Comparison of ENCODE assay signal across 24 mouse cellular contexts in the genomic region with DNA sequence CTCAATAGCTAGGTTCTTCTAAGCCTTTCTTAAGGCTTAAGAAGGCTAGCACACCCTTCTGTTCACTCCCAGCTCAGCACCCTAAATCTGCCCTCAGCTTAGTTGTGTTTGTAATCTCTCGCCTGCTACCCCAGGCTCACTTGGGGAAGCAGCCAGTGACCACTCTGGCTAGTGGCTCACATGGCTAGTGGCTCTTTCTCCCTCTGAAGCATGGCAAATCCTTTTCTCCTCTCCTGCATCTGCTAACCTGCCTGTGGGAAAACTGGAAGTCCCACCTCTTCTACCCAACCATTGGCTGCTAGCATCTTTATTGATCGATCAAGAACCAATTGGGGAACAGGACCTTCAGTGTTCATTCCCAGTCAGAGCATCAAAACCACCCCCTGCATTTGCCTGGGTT. TPM values are rescaled to one million over a fixed set of nuclear protein-coding genes. Genes with fewer than 3 reads are reported as not detected.
DNase-seq lines count a peak whose midpoint lies in the region; ATAC-seq and TF ChIP-seq lines count a peak whose summit lies in the region.
"Had no signal": no experiment of that assay in that cellular context is flagged by ENCODE, and none has a peak within 500 bp of the region (broad histone marks: within the 10 kb centered on the region; RNA-seq: fewer than 3 reads in every experiment).

No protein-coding gene starts in this region.

- H3K9ac ChIP-seq in hindbrain, embryonic 12.5 days = no peak overlapping the region
- peak overlapping the region; percentile 48 for H3K9ac ChIP-seq in ES-Bruce4 (ENCODE audit: low read depth, poor library complexity, severe bottlenecking)
- H3K9ac ChIP-seq: embryonic facial prominence, embryonic 12.5 days; forebrain, embryonic 13.5 days; heart, embryonic 13.5 days; limb, embryonic 12.5 days; liver, postnatal 0 days had no signal

- peak; percentile 22 for DNase-seq in hindbrain, embryonic 10.5 days (ENCODE audit: low spot score)
- peak; percentile 56 for DNase-seq in ES-CJ7 (ENCODE audit: low read depth, low spot score)
- DNase-seq in induced T-regulatory cell, adult 2 months (ENCODE audit: low read depth) = peak; percentile 3
- no peak for DNase-seq in left cerebral cortex, postnatal 10 days (ENCODE audit: extremely low spot score in 1 of 2, low spot score in 2 of 2)
- DNase-seq: adrenal gland, adult 2 months; cerebellum, adult 2 months; cerebellum, postnatal 36 days; kidney, postnatal 25 days; liver, postnatal 0 days; right cerebral cortex, postnatal 14 days; spleen, adult 18-20 months had no signal

- H3K4me3 ChIP-seq in hindbrain, embryonic 10.5 days = no peak overlapping the region
- H3K4me3 ChIP-seq in hindbrain, embryonic 12.5 days = no peak overlapping the region
- H3K4me3 ChIP-seq in ES-Bruce4 (ENCODE audit: low read depth, low read length) = peak overlapping the region; percentile 54
- H3K4me3 ChIP-seq: embryonic facial prominence, embryonic 12.5 days; forebrain, embryonic 13.5 days; heart, embryonic 13.5 days; layer of hippocampus, adult 2 months; limb, embryonic 12.5 days had no signal

- H3K36me3 ChIP-seq in hindbrain, embryonic 10.5 days = no peaks in the 10 kb centered on the region
- H3K36me3 ChIP-seq in hindbrain, embryonic 12.5 days = no peaks in the 10 kb centered on the region
- H3K36me3 ChIP-seq in ES-Bruce4 (ENCODE audit: control insufficient read depth, insufficient read depth, low read length, poor library complexity, severe bottlenecking) = no peaks in the 10 kb centered on the region
- H3K36me3 ChIP-seq: embryonic facial prominence, embryonic 12.5 days; heart, embryonic 13.5 days; limb, embryonic 12.5 days had no signal

- H3K4me2 ChIP-seq in hindbrain, embryonic 12.5 days (replicated peaks) = no peak overlapping the region
- H3K4me2 ChIP-seq: embryonic facial prominence, embryonic 12.5 days; forebrain, embryonic 13.5 days; heart, embryonic 13.5 days; limb, embryonic 12.5 days; liver, embryonic 11.5 days had no signal

- H3K9me3 ChIP-seq in hindbrain, embryonic 10.5 days = no peaks in the 10 kb centered on the region
- H3K9me3 ChIP-seq in hindbrain, embryonic 12.5 days (replicated peaks) = no peaks in the 10 kb centered on the region
- no peaks in the 10 kb centered on the region for H3K9me3 ChIP-seq in ES-Bruce4 (replicated peaks; ENCODE audit: control insufficient read depth, insufficient read depth, low read length, poor library complexity, severe bottlenecking)
- H3K9me3 ChIP-seq: embryonic facial prominence, embryonic 12.5 days; forebrain, embryonic 13.5 days; heart, embryonic 13.5 days; limb, embryonic 12.5 days had no signal

- ATAC-seq in hindbrain, embryonic 12.5 days (ENCODE audit: low FRiP score) = no peak
- ATAC-seq in cerebellum, adult (ENCODE audit: insufficient number of reproducible peaks, low FRiP score, low TSS enrichment) = no peak
- ATAC-seq: forebrain, embryonic 13.5 days; hindbrain, embryonic 16.5 days; intestine, embryonic 16.5 days; liver, postnatal 0 days; lung, postnatal 0 days had no signal

- TF ChIP-seq POLR2A in ES-Bruce4 (IDR thresholded peaks at IDR 0.05; ENCODE audit: insufficient read depth, low read length) = no peak

- TF ChIP-seq EP300 in ES-Bruce4 (IDR thresholded peaks at IDR 0.05; ENCODE audit: insufficient read depth, low read depth, low read length) = no peak

- peaks cover 8% of the 10 kb centered on the region for H3K4me1 ChIP-seq in hindbrain, embryonic 10.5 days (replicated peaks)
- peaks cover 6% of the 10 kb centered on the region; the same call in 1 of the 2 replicates for H3K4me1 ChIP-seq in hindbrain, embryonic 12.5 days
- H3K4me1 ChIP-seq in ES-Bruce4 (ENCODE audit: control insufficient read depth, insufficient read depth, low read length) = no peaks in the 10 kb centered on the region
- H3K4me1 ChIP-seq: forebrain, embryonic 13.5 days had no signal

- no peak overlapping the region for H3K27ac ChIP-seq in hindbrain, embryonic 10.5 days
- H3K27ac ChIP-seq in hindbrain, embryonic 12.5 days = no peak overlapping the region
- H3K27ac ChIP-seq in ES-Bruce4 (ENCODE audit: insufficient read depth, low read length) = no peak overlapping the region
- H3K27ac ChIP-seq: embryonic facial prominence, embryonic 12.5 days; forebrain, embryonic 13.5 days; heart, embryonic 13.5 days; layer of hippocampus, adult 2 months; limb, embryonic 12.5 days; macrophage had no signal

- intact Hi-C loops in left cerebral cortex, postnatal 10 days (cut with DNase I) = loop anchor here (5.0 kb wide), 1 partner anchor 73 kb away; a partner anchor contains a TSS

- WGBS in hindbrain, embryonic 10.5 days = 61% methylated on average over 2 of the region's 2 CpGs
- WGBS in hindbrain, embryonic 12.5 days = 63% methylated on average over 2 of the region's 2 CpGs

- no peaks in the 10 kb centered on the region for H3K27me3 ChIP-seq in hindbrain, embryonic 10.5 days (ENCODE audit: insufficient read depth, poor library complexity, severe bottlenecking)
- no peaks in the 10 kb centered on the region for H3K27me3 ChIP-seq in hindbrain, embryonic 12.5 days
- H3K27me3 ChIP-seq in ES-Bruce4 (ENCODE audit: control insufficient read depth, insufficient read depth, low read length, poor library complexity, severe bottlenecking) = no peaks in the 10 kb centered on the region
- H3K27me3 ChIP-seq: embryonic facial prominence, embryonic 12.5 days; forebrain, embryonic 13.5 days; heart, embryonic 13.5 days; limb, embryonic 12.5 days had no signal

- TF ChIP-seq CTCF in ES-Bruce4 (IDR thresholded peaks at IDR 0.05; ENCODE audit: low read depth, low read length) = no peak

RNA-seq across cellular contexts. Expression of a gene that starts 5.5 kb away (rescaled TPM):
- polyA plus RNA-seq in hindbrain, embryonic 10.5 days (2016; fragmentation: Nextera tagmentation; extraction: Ambion mirVana) = 4.7 and 6.6 TPM in 2 replicates
- polyA plus RNA-seq in hindbrain, embryonic 12.5 days (2016; fragmentation: Nextera tagmentation; extraction: Ambion mirVana) = 7.0 and 8.6 TPM in 2 replicates
- polyA plus RNA-seq in ES-Bruce4 (2011; ENCODE audit: insufficient read depth, insufficient read length, low read depth, missing spikeins) = 4.0 and 4.2 TPM in 2 replicates
- total RNA-seq in left cerebral cortex, postnatal 10 days (2021) = 1 to 10 TPM; 6.8 to 7.1 TPM

RNA-seq across cellular contexts. Expression of a gene that starts 43.0 kb away (rescaled TPM):
- polyA plus RNA-seq in hindbrain, embryonic 10.5 days (2016; fragmentation: Nextera tagmentation; extraction: Ambion mirVana) = 5.2 and 6.4 TPM in 2 replicates
- 5.1 and 6.1 TPM in 2 replicates for polyA plus RNA-seq in hindbrain, embryonic 12.5 days (2016; fragmentation: Nextera tagmentation; extraction: Ambion mirVana)
- 12.7 and 13.8 TPM in 2 replicates for polyA plus RNA-seq in ES-Bruce4 (2011; ENCODE audit: insufficient read depth, insufficient read length, low read depth, missing spikeins)
- total RNA-seq in left cerebral cortex, postnatal 10 days (2021) = 1 to 10 TPM; 1.1 to 2.3 TPM

Comparison
In these comparisons a context has a peak if more than half of its experiments do, and no peak if none do; other contexts are left out.
1. DNase-seq: peak in hindbrain, embryonic 10.5 days (single experiment), ES-CJ7 (single experiment) and induced T-regulatory cell, adult 2 months (single experiment); none in left cerebral cortex, postnatal 10 days (0 of 2).